Mouse (Mus musculus) limb, embryonic 13.5 days (tissue): ENCODE results near the gene Nup37. TPM values are rescaled to one million over a fixed set of nuclear protein-coding genes. Genes with fewer than 3 reads are reported as not detected.

Source experiments
- ATAC-seq: fragments of 200-750 bp; cut with Nextera tagmentation; 2 replicates; pipeline ENCODE4 v1.8.0; 2017; ENCODE audit warnings: low read depth, moderate number of reproducible peaks, moderate TSS enrichment; ENCODE audit not compliant: low FRiP score
- H3K27ac ChIP-seq: fragments of 300-500 bp; sonication (generic); 2 replicates; pipeline ENCODE4 v1.5.1; 2015; ENCODE audit warnings: inconsistent platforms, mild to moderate bottlenecking, moderate library complexity
- H3K27me3 ChIP-seq: fragments of 300-500 bp; sonication (generic); 2 replicates; pipeline ENCODE4 v1.6.1; 2015; ENCODE audit warnings: mild to moderate bottlenecking, inconsistent platforms
- H3K36me3 ChIP-seq: fragments of 300-500 bp; sonication (generic); 2 replicates; pipeline ENCODE4 v1.6.1; 2015; ENCODE audit warnings: inconsistent platforms, mild to moderate bottlenecking, moderate library complexity
- H3K4me1 ChIP-seq: fragments of 300-500 bp; sonication (generic); 2 replicates; pipeline ENCODE4 v1.6.1; 2015; ENCODE audit warnings: inconsistent platforms
- H3K4me2 ChIP-seq: fragments of 300-500 bp; sonication (generic); replicated peaks from 2 replicates; pipeline ENCODE4 v1.6.1; 2015; ENCODE audit warnings: inconsistent platforms, mild to moderate bottlenecking, moderate library complexity
- H3K4me3 ChIP-seq: fragments of 300-500 bp; sonication (generic); 2 replicates; pipeline ENCODE4 v1.5.1; 2015; ENCODE audit warnings: moderate library complexity, mild to moderate bottlenecking, inconsistent platforms
- H3K9ac ChIP-seq: fragments of 300-500 bp; sonication (generic); 2 replicates; pipeline ENCODE4 v1.6.1; 2015; ENCODE audit warnings: mild to moderate bottlenecking, inconsistent platforms
- H3K9me3 ChIP-seq: fragments of 300-500 bp; sonication (generic); 2 replicates; pipeline ENCODE4 v1.6.1; 2016; ENCODE audit warnings: inconsistent platforms
- WGBS: fragments of 180-500 bp; shearing (Covaris S2); methylation state at CpG from one replicate; pipeline ENCODE4 v1.1.7; 2015; 5-methylcytosine and 5-hydroxymethylcytosine counted together
- polyA plus RNA-seq: library from polyadenylated mRNA; unstranded; fragments of >200 nt; fragmentation: Nextera tagmentation; extraction: Ambion mirVana; gene quantifications from 2 replicates; pipeline ENCODE4 v1.2.1, GENCODE M21; 2015

Nup37 gene
- 75.3 and 77.3 TPM in 2 replicates for polyA plus RNA-seq

GRCm38 (mm10) chr10:88146707-88147477, at the start of gene Nup37, which contains the start of gene Parpbp:
TSS of gene Nup37 (plus strand) at chr10:88146992.
TSS of gene Parpbp (minus strand) at chr10:88146941.
- Histone ChIP-seq H3K36me3 (peaks cover 20% of the 10 kb centered on the region), H3K4me3 (peak within 1 kb of the TSS; percentile 81), H3K9me3 (no peaks in the 10 kb centered on the region), H3K4me1 (peaks cover 25% of the 10 kb centered on the region), H3K9ac (peak within 1 kb of the TSS; percentile 85), H3K27me3 (no peaks in the 10 kb centered on the region), H3K27ac (no peak within 1 kb of the TSS), H3K4me2 (peak within 1 kb of the TSS; percentile 85)
- under 1% methylated on average over 53 of the region's 53 CpGs for WGBS
- ATAC-seq, result peak; percentile 94

- no peaks in the 10 kb centered on the region for H3K4me1 ChIP-seq
- H3K27ac ChIP-seq, result no peak overlapping the region
- no peak for ATAC-seq
- no peaks in the 10 kb centered on the region for H3K27me3 ChIP-seq
- H3K36me3 ChIP-seq, result peaks cover 3% of the 10 kb centered on the region; the same call in 1 of the 2 replicates
- H3K9me3 ChIP-seq, result no peaks in the 10 kb centered on the region
- H3K9ac ChIP-seq, result no peak overlapping the region
- 93% methylated on average over 2 of the region's 2 CpGs for WGBS
- H3K4me2 ChIP-seq, result no peak overlapping the region
- H3K4me3 ChIP-seq, result no peak overlapping the region
Observed at GRCm38 (mm10) chr10:88106169-88106568, 40.6 kb upstream of the Nup37 start.

- Histone ChIP-seq H3K4me2 (no peak overlapping the region), H3K9ac (no peak overlapping the region), H3K9me3 (no peaks in the 10 kb centered on the region), H3K4me1 (no peaks in the 10 kb centered on the region), H3K4me3 (no peak overlapping the region), H3K27ac (no peak overlapping the region), H3K27me3 (no peaks in the 10 kb centered on the region), H3K36me3 (peaks cover 7% of the 10 kb centered on the region)
- no peak for ATAC-seq
- WGBS, result 94% methylated on average over 2 of the region's 2 CpGs
Observed at GRCm38 (mm10) chr10:88113290-88113689, 33.5 kb upstream of the Nup37 start.

- Histone ChIP-seq H3K9me3 (no peaks in the 10 kb centered on the region), H3K4me1 (no peaks in the 10 kb centered on the region)
Observed at GRCm38 (mm10) chr10:88119721-88120120, 27.1 kb upstream of the Nup37 start.

GRCm38 (mm10) chr10:88135630-88136029, 11.2 kb upstream of the Nup37 start:
- Histone ChIP-seq H3K4me2 (no peak overlapping the region), H3K4me3 (no peak overlapping the region), H3K9me3 (no peaks in the 10 kb centered on the region), H3K27me3 (no peaks in the 10 kb centered on the region), H3K4me1 (no peaks in the 10 kb centered on the region), H3K36me3 (peaks cover 23% of the 10 kb centered on the region), H3K27ac (no peak overlapping the region), H3K9ac (no peak overlapping the region)
- no peak for ATAC-seq
- WGBS, result 96% methylated on average over 16 of the region's 16 CpGs

More at GRCm38 (mm10) chr10:88119721-88120120, 27.1 kb upstream of the Nup37 start:
- no peak for ATAC-seq
- Histone ChIP-seq H3K27me3 (no peaks in the 10 kb centered on the region), H3K36me3 (peaks cover 16% of the 10 kb centered on the region; the same call in 1 of the 2 replicates), H3K4me2 (no peak overlapping the region), H3K4me3 (no peak overlapping the region), H3K9ac (no peak overlapping the region), H3K27ac (no peak overlapping the region)

- no peak overlapping the region for H3K27ac ChIP-seq
- no peaks in the 10 kb centered on the region for H3K27me3 ChIP-seq
- H3K4me2 ChIP-seq, result peak overlapping the region; percentile 85
- peaks cover 20% of the 10 kb centered on the region for H3K36me3 ChIP-seq
- 0 out of 2 replicates have a peak, but pooled peaks have one; percentile 13 for ATAC-seq
- H3K9me3 ChIP-seq, result no peaks in the 10 kb centered on the region
- H3K4me3 ChIP-seq, result peak overlapping the region; percentile 81
- peaks cover 25% of the 10 kb centered on the region for H3K4me1 ChIP-seq
- 19% methylated on average over 7 of the region's 7 CpGs for WGBS
- peak overlapping the region; percentile 85 for H3K9ac ChIP-seq
Observed at GRCm38 (mm10) chr10:88146187-88146586, 605 bp upstream of the Nup37 start.

- Histone ChIP-seq H3K9me3 (no peaks in the 10 kb centered on the region), H3K27me3 (no peaks in the 10 kb centered on the region), H3K9ac (no peak overlapping the region), H3K4me3 (no peak overlapping the region), H3K36me3 (peaks cover 40% of the 10 kb centered on the region), H3K4me2 (no peak overlapping the region), H3K27ac (no peak overlapping the region), H3K4me1 (peaks cover 16% of the 10 kb centered on the region)
- ATAC-seq, result no peak
- WGBS, result 89% methylated on average over 4 of the region's 4 CpGs
Observed at GRCm38 (mm10) chr10:88150381-88150780, 3.6 kb downstream of the Nup37 start.

GRCm38 (mm10) chr10:88151658-88152057, 4.9 kb downstream of the Nup37 start:
- ATAC-seq, result no peak
- peaks cover 45% of the 10 kb centered on the region for H3K36me3 ChIP-seq

GRCm38 (mm10) chr10:88162096-88162495, 15.3 kb downstream of the Nup37 start:
- no peak for ATAC-seq
- Histone ChIP-seq H3K4me2 (no peak overlapping the region), H3K4me1 (no peaks in the 10 kb centered on the region), H3K27me3 (no peaks in the 10 kb centered on the region), H3K4me3 (no peak overlapping the region), H3K27ac (no peak overlapping the region), H3K36me3 (peaks cover 50% of the 10 kb centered on the region), H3K9ac (no peak overlapping the region), H3K9me3 (no peaks in the 10 kb centered on the region)
- 96% methylated on average over 2 of the region's 2 CpGs for WGBS

More at GRCm38 (mm10) chr10:88151658-88152057, 4.9 kb downstream of the Nup37 start:
- no peaks in the 10 kb centered on the region for H3K9me3 ChIP-seq
- no peak overlapping the region for H3K27ac ChIP-seq
- no peak overlapping the region for H3K4me3 ChIP-seq
- H3K4me1 ChIP-seq, result peaks cover 6% of the 10 kb centered on the region
- no peak overlapping the region for H3K4me2 ChIP-seq
- H3K27me3 ChIP-seq, result no peaks in the 10 kb centered on the region
- no peak overlapping the region for H3K9ac ChIP-seq
- 88% methylated on average over 6 of the region's 6 CpGs for WGBS

GRCm38 (mm10) chr10:88162676-88163075, 15.9 kb downstream of the Nup37 start:
- no peak for ATAC-seq
- no peaks in the 10 kb centered on the region for H3K9me3 ChIP-seq
- H3K4me2 ChIP-seq, result no peak overlapping the region
- no peak overlapping the region for H3K9ac ChIP-seq
- WGBS, result 91% methylated on average over 5 of the region's 5 CpGs
- H3K27me3 ChIP-seq, result no peaks in the 10 kb centered on the region
- H3K36me3 ChIP-seq, result peaks cover 50% of the 10 kb centered on the region
- H3K4me3 ChIP-seq, result no peak overlapping the region
- no peaks in the 10 kb centered on the region for H3K4me1 ChIP-seq
- H3K27ac ChIP-seq, result no peak overlapping the region

- WGBS, result 89% methylated on average over 3 of the region's 3 CpGs
- no peak overlapping the region for H3K4me2 ChIP-seq
- no peak overlapping the region for H3K9ac ChIP-seq
- no peaks in the 10 kb centered on the region for H3K9me3 ChIP-seq
- H3K27me3 ChIP-seq, result no peaks in the 10 kb centered on the region
- no peak overlapping the region for H3K27ac ChIP-seq
- H3K4me1 ChIP-seq, result no peaks in the 10 kb centered on the region
- no peak overlapping the region for H3K4me3 ChIP-seq
- ATAC-seq, result no peak
- peaks cover 34% of the 10 kb centered on the region for H3K36me3 ChIP-seq
Observed at GRCm38 (mm10) chr10:88166158-88166557, 19.4 kb downstream of the Nup37 start.

GRCm38 (mm10) chr10:88167438-88168077, 20.8 kb downstream of the Nup37 start:
- Histone ChIP-seq H3K36me3 (peaks cover 31% of the 10 kb centered on the region), H3K27ac (no peak overlapping the region)

More at GRCm38 (mm10) chr10:88167438-88168077, 20.8 kb downstream of the Nup37 start:
- no peaks in the 10 kb centered on the region for H3K9me3 ChIP-seq
- ATAC-seq, result no peak
- H3K4me1 ChIP-seq, result no peaks in the 10 kb centered on the region
- H3K4me3 ChIP-seq, result no peak overlapping the region
- H3K27me3 ChIP-seq, result no peaks in the 10 kb centered on the region
- H3K9ac ChIP-seq, result no peak overlapping the region
- WGBS, result 85% methylated on average over 7 of the region's 7 CpGs
- no peak overlapping the region for H3K4me2 ChIP-seq
